Mouse (Mus musculus) midbrain, embryonic 11.5 days (tissue): ENCODE measurements around the gene Lrwd1. TPM values are rescaled to one million over a fixed set of nuclear protein-coding genes. Genes with fewer than 3 reads are reported as not detected.
"Not testable (repeated sequence)": the region's sequence is repeated elsewhere in the genome, so short reads cannot be mapped to it uniquely, and the experiment has no call there.

Source experiments
- ATAC-seq: fragments of 200-750 bp; cut with Nextera tagmentation; 2 replicates; pipeline ENCODE4 v1.8.0; 2017; ENCODE audit warnings: moderate TSS enrichment, moderate library complexity; ENCODE audit not compliant: low FRiP score
- DNase-seq: peaks from one replicate; pipeline ENCODE4 v3.0.0; 2015; ENCODE audit warnings: low spot score; ENCODE audit errors: missing footprints
- H3K27ac ChIP-seq: fragments of 300-500 bp; sonication (generic); 2 replicates; pipeline ENCODE4 v1.5.1; 2014; ENCODE audit warnings: low read depth, low read length
- H3K27me3 ChIP-seq: fragments of 300-500 bp; sonication (generic); 2 replicates; pipeline ENCODE4 v1.6.1; 2014; ENCODE audit warnings: mild to moderate bottlenecking, low read length, moderate library complexity, mixed read lengths; ENCODE audit not compliant: control insufficient read depth, insufficient read depth
- H3K36me3 ChIP-seq: fragments of 300-500 bp; sonication (generic); 2 replicates; pipeline ENCODE4 v1.6.1; 2014; ENCODE audit warnings: mild to moderate bottlenecking, low read length, moderate library complexity, mixed read lengths; ENCODE audit not compliant: control insufficient read depth, insufficient read depth
- H3K4me1 ChIP-seq: fragments of 300-500 bp; sonication (generic); 2 replicates; pipeline ENCODE4 v1.6.1; 2014; ENCODE audit warnings: low read length; ENCODE audit not compliant: control insufficient read depth, insufficient read depth
- H3K4me2 ChIP-seq: fragments of 300-500 bp; sonication (generic); 2 replicates; pipeline ENCODE4 v1.6.1; 2014; ENCODE audit warnings: mild to moderate bottlenecking, moderate library complexity
- H3K4me3 ChIP-seq: fragments of 300-500 bp; sonication (generic); 2 replicates; pipeline ENCODE4 v1.5.1; 2014; ENCODE audit warnings: low read depth, low read length
- H3K9ac ChIP-seq: fragments of 300-500 bp; sonication (generic); 2 replicates; pipeline ENCODE4 v1.6.1; 2014; ENCODE audit warnings: low read length
- H3K9me3 ChIP-seq: fragments of 300-500 bp; sonication (generic); 2 replicates; pipeline ENCODE4 v1.6.1; 2016; ENCODE audit warnings: low read length; ENCODE audit not compliant: control insufficient read depth
- WGBS: fragments of 180-500 bp; shearing (Covaris S2); extraction: QIAGEN DNeasy Blood & Tissue Kit; methylation state at CpG from one replicate; pipeline ENCODE4 v1.1.7; 2014; 5-methylcytosine and 5-hydroxymethylcytosine counted together
- polyA plus RNA-seq: library from polyadenylated mRNA; unstranded; fragments of >200 nt; fragmentation: Nextera tagmentation; extraction: Ambion mirVana; gene quantifications from 2 replicates; pipeline ENCODE4 v1.2.1, GENCODE M21; 2014

The Lrwd1 gene
- polyA plus RNA-seq, 1 experiment from 2014 or later: 40.9 TPM

GRCm38 (mm10) chr5:136171363-136172341, 35.8 kb upstream of the Lrwd1 start:
- DNase-seq (peak; percentile 87), ATAC-seq (no peak)
- Histone ChIP-seq H3K36me3 (no peaks in the 10 kb centered on the region), H3K9me3 (peaks cover 5% of the 10 kb centered on the region), H3K4me1 (peaks cover 9% of the 10 kb centered on the region), H3K4me3 (peak overlapping the region; percentile 43), H3K27me3 (no peaks in the 10 kb centered on the region), H3K27ac (no peak overlapping the region), H3K4me2 (peak overlapping the region; percentile 75), H3K9ac (peak overlapping the region; percentile 20; the same call in 1 of the 2 replicates)
- WGBS: 45% methylated on average over 17 of the region's 17 CpGs

GRCm38 (mm10) chr5:136170512-136171362, 34.9 kb upstream of the Lrwd1 start, which contains the start of gene Orai2:
TSS of gene Orai2 (minus strand) at chr5:136170713.
- H3K4me2 ChIP-seq: peak within 1 kb of the TSS; percentile 75
- H3K36me3 ChIP-seq: no peaks in the 10 kb centered on the region
- DNase-seq (peak; percentile 98), ATAC-seq (peak; percentile 94)
- peak within 1 kb of the TSS; percentile 43 for H3K4me3 ChIP-seq
- peaks cover 5% of the 10 kb centered on the region for H3K9me3 ChIP-seq
- 7% methylated on average over 46 of the region's 49 CpGs for WGBS
- H3K4me1 ChIP-seq: peaks cover 9% of the 10 kb centered on the region
- no peak within 1 kb of the TSS; the same call in 1 of the 2 replicates for H3K27ac ChIP-seq
- peak within 1 kb of the TSS; percentile 67 for H3K9ac ChIP-seq
- H3K27me3 ChIP-seq: no peaks in the 10 kb centered on the region

- Histone ChIP-seq H3K4me2 (peak overlapping the region; percentile 75), H3K4me3 (peak overlapping the region; percentile 43), H3K4me1 (peaks cover 9% of the 10 kb centered on the region), H3K9me3 (peaks cover 5% of the 10 kb centered on the region), H3K27ac (no peak overlapping the region; the same call in 1 of the 2 replicates), H3K36me3 (no peaks in the 10 kb centered on the region), H3K27me3 (no peaks in the 10 kb centered on the region), H3K9ac (peak overlapping the region; percentile 67)
- no peak; the same call in 1 of the 2 replicates for ATAC-seq
- peak; percentile 93 for DNase-seq
- 13% methylated on average over 15 of the region's 15 CpGs for WGBS
Measured at GRCm38 (mm10) chr5:136169626-136170511, 34.0 kb upstream of the Lrwd1 start.

- Histone ChIP-seq H3K36me3 (no peaks in the 10 kb centered on the region), H3K9me3 (peaks cover 5% of the 10 kb centered on the region), H3K4me2 (no peak overlapping the region), H3K27me3 (no peaks in the 10 kb centered on the region), H3K9ac (no peak overlapping the region), H3K4me1 (peaks cover 9% of the 10 kb centered on the region), H3K27ac (no peak overlapping the region), H3K4me3 (no peak overlapping the region)
- ATAC-seq: no peak
- peak; percentile 70 for DNase-seq
- 90% methylated on average over 3 of the region's 3 CpGs for WGBS
Measured at GRCm38 (mm10) chr5:136168071-136168470, 32.2 kb upstream of the Lrwd1 start.

- WGBS: 90% methylated on average over 4 of the region's 4 CpGs
- Histone ChIP-seq H3K27me3 (no peaks in the 10 kb centered on the region), H3K4me3 (no peak overlapping the region), H3K4me2 (no peak overlapping the region), H3K4me1 (peaks cover 9% of the 10 kb centered on the region), H3K9me3 (peaks cover 5% of the 10 kb centered on the region), H3K9ac (no peak overlapping the region), H3K27ac (no peak overlapping the region), H3K36me3 (no peaks in the 10 kb centered on the region)
- DNase-seq (peak; percentile 47), ATAC-seq (no peak)
Measured at GRCm38 (mm10) chr5:136167296-136167695, 31.4 kb upstream of the Lrwd1 start.

GRCm38 (mm10) chr5:136165246-136165645, 29.4 kb upstream of the Lrwd1 start:
- 79% methylated on average over 8 of the region's 8 CpGs for WGBS
- no peaks in the 10 kb centered on the region for H3K36me3 ChIP-seq

GRCm38 (mm10) chr5:136163807-136164474, 28.1 kb upstream of the Lrwd1 start:
- no peak overlapping the region for H3K4me3 ChIP-seq
- H3K27me3 ChIP-seq: no peaks in the 10 kb centered on the region
- H3K4me2 ChIP-seq: no peak overlapping the region
- 82% methylated on average over 11 of the region's 11 CpGs for WGBS
- ATAC-seq (no peak), DNase-seq (peak; percentile 76)
- no peak overlapping the region for H3K27ac ChIP-seq
- H3K9me3 ChIP-seq: peaks cover 5% of the 10 kb centered on the region
- H3K36me3 ChIP-seq: no peaks in the 10 kb centered on the region
- H3K9ac ChIP-seq: no peak overlapping the region
- H3K4me1 ChIP-seq: no peaks in the 10 kb centered on the region

More at GRCm38 (mm10) chr5:136165246-136165645, 29.4 kb upstream of the Lrwd1 start:
- Histone ChIP-seq H3K4me1 (0 out of 2 replicates have a peak, but pooled peaks cover 2% of the 10 kb centered on the region), H3K27me3 (no peaks in the 10 kb centered on the region), H3K9me3 (peaks cover 5% of the 10 kb centered on the region), H3K4me2 (no peak overlapping the region), H3K27ac (no peak overlapping the region), H3K4me3 (no peak overlapping the region), H3K9ac (no peak overlapping the region)
- DNase-seq: peak; percentile 49
- ATAC-seq: no peak

GRCm38 (mm10) chr5:136160084-136160483, 24.2 kb upstream of the Lrwd1 start:
- 89% methylated on average over 11 of the region's 12 CpGs for WGBS
- H3K9ac ChIP-seq, H3K36me3 ChIP-seq, H3K4me2 ChIP-seq, H3K4me1 ChIP-seq, H3K27me3 ChIP-seq, ATAC-seq, H3K27ac ChIP-seq, H3K4me3 ChIP-seq, H3K9me3 ChIP-seq: not testable (repeated sequence)
- DNase-seq: peak; percentile 21
